Mouse (Mus musculus) hindbrain, embryonic 13.5 days (tissue): ENCODE data around the gene Plekhg3. TPM values are rescaled to one million over a fixed set of nuclear protein-coding genes. Genes with fewer than 3 reads are reported as not detected.

Source experiments
- ATAC-seq: fragments of 200-750 bp; cut with Nextera tagmentation; 2 replicates; pipeline ENCODE4 v1.8.0; 2017; ENCODE audit warnings: moderate TSS enrichment; ENCODE audit not compliant: low FRiP score
- H3K27ac ChIP-seq: fragments of 300-500 bp; sonication (generic); 2 replicates; pipeline ENCODE4 v1.5.1; 2015; ENCODE audit warnings: inconsistent platforms, mild to moderate bottlenecking, moderate library complexity
- H3K27me3 ChIP-seq: fragments of 300-500 bp; sonication (generic); 2 replicates; pipeline ENCODE4 v1.6.1; 2015; ENCODE audit warnings: mild to moderate bottlenecking, inconsistent platforms
- H3K36me3 ChIP-seq: fragments of 300-500 bp; sonication (generic); 2 replicates; pipeline ENCODE4 v1.6.1; 2015; ENCODE audit warnings: mild to moderate bottlenecking, inconsistent platforms
- H3K4me1 ChIP-seq: fragments of 300-500 bp; sonication (generic); replicated peaks from 2 replicates; pipeline ENCODE4 v1.6.1; 2015; ENCODE audit warnings: inconsistent platforms
- H3K4me2 ChIP-seq: fragments of 300-500 bp; sonication (generic); 2 replicates; pipeline ENCODE4 v1.6.1; 2015; ENCODE audit warnings: inconsistent platforms, mild to moderate bottlenecking, moderate library complexity
- H3K4me3 ChIP-seq: fragments of 300-500 bp; sonication (generic); 2 replicates; pipeline ENCODE4 v1.5.1; 2015; ENCODE audit warnings: mild to moderate bottlenecking, inconsistent platforms
- H3K9ac ChIP-seq: fragments of 300-500 bp; sonication (generic); 2 replicates; pipeline ENCODE4 v1.6.1; 2015; ENCODE audit warnings: mild to moderate bottlenecking, inconsistent platforms
- H3K9me3 ChIP-seq: fragments of 300-500 bp; sonication (generic); 2 replicates; pipeline ENCODE4 v1.6.1; 2016; ENCODE audit warnings: inconsistent platforms
- whole genome bisulfite sequencing: fragments of 180-500 bp; shearing (Covaris S2); methylation state at CpG from one replicate; pipeline ENCODE4 v1.1.7; 2015; 5-methylcytosine and 5-hydroxymethylcytosine counted together
- polyA plus RNA-seq: library from polyadenylated mRNA; unstranded; fragments of >200 nt; fragmentation: Nextera tagmentation; extraction: Ambion mirVana; gene quantifications from 2 replicates; pipeline ENCODE4 v1.2.1, GENCODE M21; 2015

Plekhg3 gene
- polyA plus RNA-seq: 1.6 and 2.1 TPM in 2 replicates

DNA sequence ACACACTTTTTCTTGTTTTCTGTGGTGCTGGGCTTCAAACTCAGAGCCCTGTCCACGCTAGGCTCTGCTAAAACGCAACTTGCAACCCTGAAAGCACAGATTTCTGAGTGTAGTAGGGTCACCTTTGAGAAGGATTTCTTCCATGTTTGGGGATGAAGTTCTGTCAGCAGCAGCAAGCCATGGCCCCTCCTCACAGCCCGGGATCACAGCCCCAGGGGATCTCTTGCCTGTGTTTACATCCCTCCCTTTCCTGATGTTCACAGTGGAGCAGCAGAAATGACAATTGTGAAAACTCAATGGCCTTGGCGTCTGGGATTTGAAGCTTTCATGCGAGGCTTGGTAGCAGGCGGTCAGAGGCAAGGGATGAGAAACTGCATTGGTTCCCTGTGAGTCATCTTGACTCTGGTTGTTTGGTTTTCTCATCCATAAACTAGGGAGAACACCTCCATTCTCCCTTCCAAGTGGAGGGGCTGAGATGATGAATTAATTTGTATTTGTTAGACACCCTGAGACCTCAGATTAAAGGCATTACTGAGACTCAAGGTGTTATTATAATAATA, at the start of gene Plekhg3:
Plekhg3 (plus strand) TSS at position 312 of the 560 bp plus-strand sequence.
- peaks cover 25% of the 10 kb centered on the region for H3K4me1 ChIP-seq
- H3K9me3 ChIP-seq: no peaks in the 10 kb centered on the region
- H3K27me3 ChIP-seq: peaks cover 78% of the 10 kb centered on the region
- H3K4me3 ChIP-seq: no peak within 1 kb of the TSS
- no peak within 1 kb of the TSS for H3K27ac ChIP-seq
- no peak within 1 kb of the TSS for H3K9ac ChIP-seq
- H3K36me3 ChIP-seq: no peaks in the 10 kb centered on the region
- WGBS: 32% methylated on average over 6 of the region's 6 CpGs
- no peak within 1 kb of the TSS for H3K4me2 ChIP-seq
- no peak for ATAC-seq

DNA sequence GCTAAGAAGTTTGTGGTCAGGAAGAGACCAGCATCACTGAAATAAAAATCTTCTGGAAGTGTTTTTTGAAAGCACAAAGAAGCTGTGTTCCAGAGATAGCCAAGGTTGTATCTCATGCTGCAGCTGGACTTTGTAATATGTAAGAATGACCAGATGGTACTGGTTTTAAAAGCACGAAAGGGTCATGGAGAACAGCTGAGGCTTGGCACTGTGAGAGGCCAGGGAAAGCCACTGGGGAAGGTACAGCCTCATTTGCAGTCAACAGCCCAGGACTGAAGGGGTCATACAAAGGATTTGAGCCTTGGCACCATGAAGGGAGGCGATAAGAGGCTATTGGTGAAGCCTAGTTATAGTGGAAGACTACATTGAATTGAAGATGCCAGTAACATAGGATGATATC, 48.2 kb upstream of the Plekhg3 start:
- ATAC-seq: no peak
- H3K4me3 ChIP-seq: no peak overlapping the region
- no peak overlapping the region for H3K4me2 ChIP-seq
- H3K9me3 ChIP-seq: no peaks in the 10 kb centered on the region
- WGBS: 87% methylated on average over 2 of the region's 2 CpGs
- no peaks in the 10 kb centered on the region for H3K27me3 ChIP-seq
- H3K27ac ChIP-seq: no peak overlapping the region
- H3K4me1 ChIP-seq: 0 out of 2 replicates have a peak, but pooled peaks cover 5% of the 10 kb centered on the region
- H3K9ac ChIP-seq: no peak overlapping the region
- no peaks in the 10 kb centered on the region for H3K36me3 ChIP-seq

DNA sequence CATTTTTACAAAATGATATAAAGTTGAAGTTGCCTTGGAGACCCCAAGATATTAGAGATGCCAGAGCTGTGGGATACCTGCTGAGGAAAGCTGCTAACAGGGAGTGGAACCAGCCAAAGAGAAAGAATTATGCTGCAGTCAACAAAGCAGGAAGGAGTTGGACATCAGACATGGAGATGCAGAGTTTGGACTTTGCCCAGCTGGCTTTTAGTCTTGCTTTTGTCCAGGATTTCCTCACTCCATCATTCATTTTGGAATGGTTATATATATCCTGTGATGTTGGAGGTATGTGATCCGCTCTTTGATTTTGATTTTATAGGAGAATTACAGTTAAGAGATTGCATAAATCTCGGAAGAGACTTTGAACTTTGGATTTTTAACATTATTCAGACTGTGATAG, 47.7 kb upstream of the Plekhg3 start:
- Histone ChIP-seq H3K9me3 (no peaks in the 10 kb centered on the region), H3K4me3 (no peak overlapping the region), H3K27me3 (no peaks in the 10 kb centered on the region), H3K9ac (no peak overlapping the region), H3K27ac (no peak overlapping the region), H3K4me1 (0 out of 2 replicates have a peak, but pooled peaks cover 5% of the 10 kb centered on the region), H3K4me2 (no peak overlapping the region), H3K36me3 (no peaks in the 10 kb centered on the region)
- no peak for ATAC-seq
- 95% methylated on average over 2 of the region's 2 CpGs for WGBS

DNA sequence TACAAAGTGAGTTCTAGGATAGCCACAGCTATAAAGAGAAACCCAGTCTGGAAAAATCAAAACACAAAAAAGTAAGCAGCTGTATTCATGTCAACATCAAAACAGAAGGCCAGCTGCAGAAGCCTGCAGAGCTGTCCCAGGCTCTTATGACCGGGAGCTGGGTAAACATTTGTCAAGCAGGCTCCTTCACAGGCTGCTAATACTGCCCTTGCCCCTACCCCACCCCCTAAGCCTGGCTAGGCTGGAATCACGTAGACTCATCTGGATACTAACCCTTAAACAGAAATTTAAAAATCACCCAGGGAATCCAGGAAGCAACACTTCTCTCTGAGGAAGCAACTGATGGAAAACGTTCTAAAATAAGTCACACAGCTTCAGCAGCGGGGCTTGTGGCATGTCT, 45.8 kb upstream of the Plekhg3 start:
- WGBS: 61% methylated on average over 4 of the region's 4 CpGs
- Histone ChIP-seq H3K4me1 (no peaks in the 10 kb centered on the region), H3K4me2 (no peak overlapping the region), H3K36me3 (no peaks in the 10 kb centered on the region), H3K9ac (no peak overlapping the region), H3K27me3 (no peaks in the 10 kb centered on the region), H3K4me3 (no peak overlapping the region), H3K27ac (no peak overlapping the region), H3K9me3 (no peaks in the 10 kb centered on the region)
- no peak for ATAC-seq

DNA sequence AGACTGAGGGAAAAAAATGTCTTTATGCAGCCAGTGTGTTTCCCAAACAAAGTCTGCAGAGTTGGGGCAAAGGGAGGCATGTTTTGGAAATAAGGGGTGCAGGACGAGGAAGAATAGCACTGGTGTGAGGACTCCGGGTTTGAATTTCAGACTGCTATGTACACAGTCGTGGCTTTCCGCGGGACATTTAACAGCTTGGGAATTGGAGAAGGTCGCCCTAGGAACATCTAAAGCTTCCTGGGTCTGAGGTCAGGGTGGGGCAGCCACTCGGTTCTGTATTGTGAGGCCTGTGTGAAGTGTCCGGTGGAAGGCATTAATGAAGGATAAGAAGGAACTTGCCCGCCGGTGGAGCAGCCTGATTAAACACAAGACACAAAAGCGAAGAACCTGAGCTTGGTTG, 45.3 kb upstream of the Plekhg3 start:
- Histone ChIP-seq H3K36me3 (no peaks in the 10 kb centered on the region), H3K9me3 (no peaks in the 10 kb centered on the region), H3K4me1 (no peaks in the 10 kb centered on the region), H3K9ac (0 out of 2 replicates have a peak overlapping the region, but pooled peaks have one; percentile 1), H3K27me3 (no peaks in the 10 kb centered on the region), H3K4me3 (no peak overlapping the region), H3K27ac (peak overlapping the region; percentile 32; the same call in 1 of the 2 replicates), H3K4me2 (no peak overlapping the region)
- WGBS: 67% methylated on average over 11 of the region's 11 CpGs
- no peak for ATAC-seq

DNA sequence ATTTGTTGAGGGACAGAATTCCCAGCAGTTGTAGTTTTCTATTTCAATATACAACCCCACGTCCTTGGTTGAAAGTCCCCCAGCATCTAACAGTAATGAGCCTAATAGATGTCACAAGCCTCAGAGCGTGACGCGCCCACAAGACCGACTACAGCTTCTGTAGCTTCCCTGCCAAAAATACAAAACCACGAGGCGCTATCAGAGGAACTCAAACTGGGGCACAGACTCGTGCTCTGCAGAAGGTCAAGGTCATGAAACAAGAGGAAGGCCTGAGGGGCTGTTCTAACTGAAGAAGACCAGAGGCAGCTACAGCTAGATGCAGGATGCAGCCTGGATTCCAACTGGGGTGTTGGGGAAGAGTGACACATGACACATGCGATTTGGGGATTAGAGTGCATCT, 43.7 kb upstream of the Plekhg3 start:
- Histone ChIP-seq H3K9ac (no peak overlapping the region), H3K27ac (no peak overlapping the region), H3K4me1 (no peaks in the 10 kb centered on the region), H3K9me3 (0 out of 2 replicates have a peak, but pooled peaks cover 4% of the 10 kb centered on the region), H3K4me2 (no peak overlapping the region), H3K27me3 (no peaks in the 10 kb centered on the region), H3K36me3 (no peaks in the 10 kb centered on the region), H3K4me3 (no peak overlapping the region)
- ATAC-seq: no peak
- WGBS: 87% methylated on average over 9 of the region's 9 CpGs

DNA sequence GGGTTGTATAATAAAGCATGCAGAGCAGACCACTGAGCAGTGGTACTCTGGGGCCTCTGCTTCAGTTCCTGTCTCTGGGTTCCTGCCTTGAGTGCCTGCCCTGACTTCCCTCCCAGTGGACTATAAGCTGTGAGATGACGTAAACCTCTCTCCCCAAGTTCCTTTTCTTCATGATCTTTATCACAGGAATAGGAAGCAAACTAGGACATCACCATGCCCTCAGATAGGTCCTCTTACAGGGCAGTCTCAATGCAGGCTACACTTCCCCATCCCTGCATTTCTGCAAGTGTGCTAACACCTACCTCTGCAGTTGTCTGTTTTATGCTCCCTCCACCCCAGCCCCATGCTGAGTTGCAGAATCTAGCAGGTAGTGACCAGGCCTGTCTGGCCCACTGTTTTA, 39.9 kb upstream of the Plekhg3 start:
- 92% methylated on average over 1 of the region's 1 CpGs for WGBS
- no peaks in the 10 kb centered on the region for H3K36me3 ChIP-seq
- ATAC-seq: no peak
- no peak overlapping the region for H3K27ac ChIP-seq
- H3K4me2 ChIP-seq: no peak overlapping the region
- H3K4me3 ChIP-seq: no peak overlapping the region
- H3K27me3 ChIP-seq: peaks cover 11% of the 10 kb centered on the region
- H3K4me1 ChIP-seq: no peaks in the 10 kb centered on the region
- no peak overlapping the region for H3K9ac ChIP-seq
- 0 out of 2 replicates have a peak, but pooled peaks cover 4% of the 10 kb centered on the region for H3K9me3 ChIP-seq

DNA sequence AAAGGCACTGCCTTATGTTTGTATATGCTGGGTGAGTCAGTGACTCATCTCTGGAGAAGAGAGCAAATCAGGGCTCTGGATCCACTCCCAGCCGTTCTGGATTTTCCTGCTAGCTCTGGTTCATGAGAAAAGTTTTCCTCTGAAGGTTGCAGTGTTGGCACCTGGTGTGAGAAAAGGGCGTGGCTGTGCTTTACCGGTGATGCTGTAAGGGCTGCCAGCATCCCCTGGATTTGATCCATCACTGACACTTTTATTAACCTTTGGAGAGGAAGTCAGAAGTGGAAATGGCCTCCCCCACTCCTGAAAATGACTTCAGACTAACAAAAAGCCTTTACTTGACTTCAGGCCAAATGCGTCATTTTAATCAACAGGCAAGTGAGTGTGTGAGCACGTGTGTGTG, 37.2 kb upstream of the Plekhg3 start:
- ATAC-seq: no peak
- Histone ChIP-seq H3K27ac (no peak overlapping the region), H3K9me3 (0 out of 2 replicates have a peak, but pooled peaks cover 4% of the 10 kb centered on the region), H3K4me3 (no peak overlapping the region), H3K9ac (no peak overlapping the region), H3K4me1 (no peaks in the 10 kb centered on the region), H3K27me3 (peaks cover 23% of the 10 kb centered on the region), H3K36me3 (no peaks in the 10 kb centered on the region), H3K4me2 (no peak overlapping the region)
- 65% methylated on average over 5 of the region's 5 CpGs for WGBS

DNA sequence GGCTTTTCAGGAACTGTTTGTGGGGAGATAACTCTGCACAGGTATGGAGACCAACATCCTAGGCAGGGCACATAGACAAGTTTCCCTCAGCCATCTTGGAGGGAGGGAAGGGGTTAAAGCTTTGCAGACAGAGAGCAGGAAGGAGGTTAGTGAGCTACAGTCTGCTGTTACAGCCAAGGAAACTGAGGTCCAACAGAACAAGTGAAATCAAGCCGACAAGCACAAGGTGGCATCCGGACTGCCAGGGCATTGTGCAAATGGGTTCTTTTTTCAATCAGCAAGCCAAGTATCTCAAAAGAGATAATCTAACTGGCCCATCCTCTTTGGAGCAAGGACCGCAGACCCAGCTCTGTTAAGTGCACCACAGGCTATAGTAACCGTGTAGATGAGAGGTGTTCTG, 35.3 kb upstream of the Plekhg3 start:
- Histone ChIP-seq H3K9me3 (0 out of 2 replicates have a peak, but pooled peaks cover 4% of the 10 kb centered on the region), H3K4me1 (no peaks in the 10 kb centered on the region), H3K4me2 (no peak overlapping the region), H3K9ac (no peak overlapping the region), H3K4me3 (no peak overlapping the region), H3K27me3 (peaks cover 27% of the 10 kb centered on the region), H3K36me3 (no peaks in the 10 kb centered on the region), H3K27ac (no peak overlapping the region)
- no peak for ATAC-seq
- 75% methylated on average over 4 of the region's 4 CpGs for WGBS

DNA sequence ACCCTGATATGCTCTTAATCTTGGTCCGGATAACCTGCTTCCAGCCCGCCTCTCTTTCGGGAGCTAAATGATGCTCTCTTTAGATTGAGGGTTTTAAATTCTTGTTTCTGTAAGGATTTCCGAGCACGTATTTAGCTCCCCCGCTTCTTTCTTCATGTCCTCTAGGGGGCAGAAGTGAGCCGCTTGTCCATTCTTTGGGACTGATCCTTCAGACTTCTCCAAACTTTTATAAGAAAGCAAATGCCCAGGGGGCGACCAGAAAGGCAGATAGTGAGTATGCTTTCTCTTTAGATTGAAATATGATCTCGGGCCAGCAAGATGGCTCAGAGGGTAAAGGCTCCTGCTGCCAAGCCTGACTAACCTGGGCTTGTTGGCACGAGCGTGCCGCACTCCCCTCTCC, 34.4 kb upstream of the Plekhg3 start:
- Histone ChIP-seq H3K4me3 (no peak overlapping the region), H3K27me3 (peaks cover 27% of the 10 kb centered on the region), H3K9me3 (no peaks in the 10 kb centered on the region), H3K27ac (no peak overlapping the region), H3K36me3 (no peaks in the 10 kb centered on the region), H3K9ac (no peak overlapping the region), H3K4me1 (no peaks in the 10 kb centered on the region), H3K4me2 (no peak overlapping the region)
- ATAC-seq: no peak
- WGBS: 30% methylated on average over 12 of the region's 12 CpGs

DNA sequence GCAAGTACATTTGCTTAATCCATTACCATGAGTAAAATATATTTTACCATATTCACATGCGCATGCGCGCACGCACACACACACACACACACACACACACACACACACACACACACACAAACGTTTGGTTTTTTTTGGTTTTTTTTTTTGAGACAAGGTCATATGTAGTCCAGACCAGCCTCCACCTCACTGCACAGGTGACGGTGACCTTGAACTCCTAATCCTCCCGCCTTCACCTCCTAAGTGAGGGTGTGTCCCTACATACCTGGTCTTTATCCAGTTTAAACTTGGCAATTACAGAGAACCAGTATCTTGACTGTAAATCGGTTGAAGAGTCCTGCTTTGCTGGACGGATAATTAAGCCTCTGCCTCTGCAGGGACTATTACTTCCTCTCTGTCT, 31.4 kb upstream of the Plekhg3 start:
- H3K27ac ChIP-seq: no peak overlapping the region
- WGBS: 90% methylated on average over 9 of the region's 9 CpGs
- no peak overlapping the region for H3K4me3 ChIP-seq
- H3K36me3 ChIP-seq: no peaks in the 10 kb centered on the region
- H3K9me3 ChIP-seq: no peaks in the 10 kb centered on the region
- H3K4me1 ChIP-seq: no peaks in the 10 kb centered on the region
- no peak overlapping the region for H3K4me2 ChIP-seq
- no peak overlapping the region for H3K9ac ChIP-seq
- ATAC-seq: no peak
- peaks cover 28% of the 10 kb centered on the region for H3K27me3 ChIP-seq

DNA sequence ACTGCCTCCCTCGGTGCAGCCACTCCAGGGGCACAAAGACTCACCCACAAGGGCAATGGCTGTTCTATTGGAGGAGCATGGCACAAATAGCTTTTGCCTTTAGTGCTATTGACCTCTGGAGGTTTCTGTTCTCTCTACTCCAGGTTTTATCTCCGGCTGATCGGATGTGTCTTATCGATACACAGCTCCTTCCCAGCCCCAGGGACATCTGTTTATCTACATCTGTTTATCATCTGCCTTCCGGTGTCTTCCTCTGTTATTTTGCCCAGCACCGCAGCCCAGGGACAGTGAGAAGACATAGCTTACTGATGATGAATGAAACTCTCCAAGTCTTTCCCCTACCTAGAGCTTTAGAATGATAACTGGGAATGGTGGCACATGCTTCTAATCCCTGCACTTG, 30.6 kb upstream of the Plekhg3 start:
- no peak overlapping the region for H3K4me2 ChIP-seq
- no peaks in the 10 kb centered on the region for H3K4me1 ChIP-seq
- H3K9ac ChIP-seq: no peak overlapping the region
- H3K4me3 ChIP-seq: no peak overlapping the region
- H3K27ac ChIP-seq: no peak overlapping the region
- no peak for ATAC-seq
- H3K27me3 ChIP-seq: peaks cover 27% of the 10 kb centered on the region
- WGBS: 90% methylated on average over 6 of the region's 6 CpGs
- H3K36me3 ChIP-seq: no peaks in the 10 kb centered on the region
- no peaks in the 10 kb centered on the region for H3K9me3 ChIP-seq

DNA sequence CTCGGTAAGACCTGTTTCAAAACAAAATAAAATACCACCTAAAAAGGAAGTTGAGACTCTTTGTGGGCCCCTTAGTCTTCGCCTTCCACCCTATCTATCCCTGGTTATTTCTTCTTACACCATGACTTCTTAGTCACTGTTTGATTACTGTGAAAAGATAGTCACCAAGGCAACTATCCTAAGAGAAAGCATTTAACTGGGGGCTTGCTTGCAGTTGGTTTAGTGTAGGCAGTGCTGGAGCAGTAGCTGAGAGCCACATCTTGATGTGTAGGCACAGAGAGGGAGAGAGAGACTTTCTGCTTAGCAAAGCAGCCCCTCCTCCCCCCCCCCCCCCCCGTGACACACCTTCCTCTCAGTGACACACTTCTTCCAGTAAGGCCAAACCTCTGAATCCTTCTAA, 29.8 kb upstream of the Plekhg3 start:
- H3K4me2 ChIP-seq: no peak overlapping the region
- no peaks in the 10 kb centered on the region for H3K9me3 ChIP-seq
- WGBS: 77% methylated on average over 3 of the region's 3 CpGs
- no peaks in the 10 kb centered on the region for H3K4me1 ChIP-seq
- ATAC-seq: no peak
- no peaks in the 10 kb centered on the region for H3K36me3 ChIP-seq
- H3K4me3 ChIP-seq: no peak overlapping the region
- H3K9ac ChIP-seq: no peak overlapping the region
- H3K27ac ChIP-seq: no peak overlapping the region
- peaks cover 19% of the 10 kb centered on the region for H3K27me3 ChIP-seq
